Mouse (Mus musculus) heart, embryonic 14.5 days (tissue): Measurements from ENCODE around the gene Unc13b. TPM values are rescaled to one million over a fixed set of nuclear protein-coding genes. Genes with fewer than 3 reads are reported as not detected.

Experiments used
- ATAC-seq: fragments of 200-750 bp; cut with Nextera tagmentation; 2 replicates; pipeline ENCODE4 v1.8.0; 2017; ENCODE audit warnings: low read depth, moderate TSS enrichment; ENCODE audit not compliant: insufficient number of reproducible peaks, insufficient read depth, low FRiP score
- H3K27ac ChIP-seq, 2 experiments: fragments of 200-500 bp in 1 of 2; fragments of 300-500 bp in 1 of 2; sonication (generic) in 1 of 2; replicated peaks in 1 of 2; 2 replicates each; pipeline ENCODE4 v1.5.1; 2012 to 2014; ENCODE audit warnings: low read depth in 2 of 2, low read length in 2 of 2, control low read depth in 1 of 2, mild to moderate bottlenecking in 1 of 2, mixed read lengths in 1 of 2; ENCODE audit not compliant: control insufficient read depth in 1 of 2, insufficient read depth in 1 of 2
- H3K27me3 ChIP-seq: fragments of 300-500 bp; sonication (generic); 2 replicates; pipeline ENCODE4 v1.6.1; 2014; ENCODE audit warnings: mild to moderate bottlenecking, low read length, control low read depth; ENCODE audit not compliant: control insufficient read depth, insufficient read depth
- H3K36me3 ChIP-seq: fragments of 300-500 bp; sonication (generic); 2 replicates; pipeline ENCODE4 v1.6.1; 2014; ENCODE audit warnings: mild to moderate bottlenecking, control low read depth, low read length, mixed read lengths; ENCODE audit not compliant: control insufficient read depth, insufficient read depth
- H3K4me1 ChIP-seq, 2 experiments: fragments of 200-500 bp in 1 of 2; fragments of 300-500 bp in 1 of 2; sonication (generic) in 1 of 2; 2 replicates each; pipeline ENCODE4 v1.6.1; 2012 to 2014; ENCODE audit warnings: low read length in 2 of 2, control low read depth in 1 of 2, mixed read lengths in 1 of 2; ENCODE audit not compliant: control insufficient read depth in 2 of 2, insufficient read depth in 2 of 2
- H3K4me2 ChIP-seq: fragments of 300-500 bp; sonication (generic); 2 replicates; pipeline ENCODE4 v1.6.1; 2014; ENCODE audit warnings: mild to moderate bottlenecking, low read length
- H3K4me3 ChIP-seq, 2 experiments: fragments of 200-500 bp in 1 of 2; fragments of 300-500 bp in 1 of 2; sonication (generic) in 1 of 2; 2 replicates each; pipeline ENCODE4 v1.5.1; 2012 to 2014; ENCODE audit warnings: low read length in 2 of 2, mild to moderate bottlenecking in 2 of 2, control low read depth in 1 of 2, low read depth in 1 of 2, moderate library complexity in 1 of 2; ENCODE audit not compliant: control insufficient read depth in 1 of 2, insufficient read depth in 1 of 2
- H3K9ac ChIP-seq: fragments of 300-500 bp; sonication (generic); 2 replicates; pipeline ENCODE4 v1.6.1; 2014; ENCODE audit warnings: mild to moderate bottlenecking, low read length
- H3K9me3 ChIP-seq: fragments of 300-500 bp; sonication (generic); 2 replicates; pipeline ENCODE4 v1.6.1; 2016; ENCODE audit warnings: low read length, control low read depth; ENCODE audit not compliant: control insufficient read depth
- WGBS: fragments of 180-500 bp; shearing (Covaris S2); extraction: QIAGEN DNeasy Blood & Tissue Kit; methylation state at CpG from one replicate; pipeline ENCODE4 v1.1.7; 2014; 5-methylcytosine and 5-hydroxymethylcytosine counted together
- polyA plus RNA-seq: library from polyadenylated mRNA; unstranded; fragments of >200 nt; fragmentation: Nextera tagmentation; extraction: Ambion mirVana; gene quantifications from 2 replicates; pipeline ENCODE4 v1.2.1, GENCODE M21; 2014

Unc13b gene
- polyA plus RNA-seq, 1 experiment from 2014 or later: 16.4 TPM

DNA sequence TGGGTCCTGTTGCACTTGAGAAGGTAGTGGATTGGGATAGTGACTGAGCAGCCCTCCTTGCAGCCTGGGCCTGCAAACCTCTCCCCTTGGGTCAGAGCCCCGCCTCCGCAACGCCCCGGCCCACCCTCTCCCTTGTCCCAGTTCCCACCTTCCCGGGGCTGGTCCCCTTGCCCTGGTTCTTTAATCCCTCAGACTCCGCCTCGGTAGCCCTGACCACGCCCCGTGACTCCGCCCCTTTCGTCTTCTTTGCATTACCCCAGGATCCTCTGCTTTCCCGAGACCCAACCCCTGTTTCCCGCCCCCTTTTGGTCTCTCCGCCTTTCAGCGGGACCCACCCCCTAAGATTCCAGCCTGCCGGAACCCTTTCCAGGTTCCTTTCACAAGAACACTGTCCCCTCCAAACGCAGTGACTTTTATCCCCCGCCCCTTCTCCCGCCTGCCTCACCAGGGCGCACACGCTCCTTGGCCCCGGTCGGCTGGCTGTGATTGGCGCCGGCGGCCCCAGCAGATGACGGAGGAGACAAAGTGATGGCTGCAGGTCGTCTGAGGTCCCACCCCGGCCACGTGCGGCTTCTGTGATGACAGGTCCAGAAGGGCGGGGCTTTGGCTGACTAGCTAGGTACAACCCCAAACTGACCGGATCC is 13.0 kb upstream of the Unc13b start, which contains the start of gene Fam214b:
Gene Fam214b (minus strand): TSS at position 562 of the 644 bp plus-strand sequence.
- peak within 1 kb of the TSS; percentile 66 to 72 for H3K27ac ChIP-seq
- H3K4me2 ChIP-seq: peak within 1 kb of the TSS; percentile 78
- H3K4me1 ChIP-seq: peaks cover 9 to 21% of the 10 kb centered on the region in 2 experiments
- no peaks in the 10 kb centered on the region for H3K27me3 ChIP-seq
- H3K9ac ChIP-seq: peak within 1 kb of the TSS; percentile 67
- H3K36me3 ChIP-seq: no peaks in the 10 kb centered on the region
- H3K4me3 ChIP-seq: peak within 1 kb of the TSS; percentile 57 to 79
- no peaks in the 10 kb centered on the region for H3K9me3 ChIP-seq
- 1% methylated on average over 33 of the region's 33 CpGs for WGBS
- peak; percentile 89 for ATAC-seq

DNA sequence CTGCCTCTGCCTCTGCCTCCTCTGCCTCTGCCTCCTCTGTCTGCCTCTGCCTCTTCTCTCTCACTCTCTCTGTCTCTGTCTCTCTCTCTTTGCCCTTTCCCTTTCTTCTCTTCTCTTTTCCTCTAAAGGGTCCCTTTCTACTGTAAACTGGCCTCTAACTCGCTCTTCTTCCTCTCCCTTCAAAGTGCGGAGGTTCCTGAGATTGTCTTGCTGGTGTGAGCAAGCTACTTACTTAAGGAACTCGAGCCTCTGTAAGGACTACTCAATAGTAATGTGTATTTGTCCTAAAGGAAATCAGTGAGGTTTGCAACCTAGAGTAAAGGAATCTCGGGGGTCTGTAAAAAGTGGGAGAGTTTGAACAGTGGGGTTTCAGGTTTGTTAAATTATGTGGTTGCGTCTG is 12.1 kb upstream of the Unc13b start:
- H3K27ac ChIP-seq: no peak overlapping the region
- no peaks in the 10 kb centered on the region for H3K36me3 ChIP-seq
- H3K4me1 ChIP-seq: peaks cover 7 to 21% of the 10 kb centered on the region in 2 experiments
- no peak for ATAC-seq
- no peak overlapping the region for H3K4me3 ChIP-seq
- no peak overlapping the region for H3K9ac ChIP-seq
- H3K27me3 ChIP-seq: no peaks in the 10 kb centered on the region
- H3K9me3 ChIP-seq: no peaks in the 10 kb centered on the region
- peak overlapping the region; percentile 78; the same call in 1 of the 2 replicates for H3K4me2 ChIP-seq
- WGBS: 57% methylated on average over 5 of the region's 5 CpGs

DNA sequence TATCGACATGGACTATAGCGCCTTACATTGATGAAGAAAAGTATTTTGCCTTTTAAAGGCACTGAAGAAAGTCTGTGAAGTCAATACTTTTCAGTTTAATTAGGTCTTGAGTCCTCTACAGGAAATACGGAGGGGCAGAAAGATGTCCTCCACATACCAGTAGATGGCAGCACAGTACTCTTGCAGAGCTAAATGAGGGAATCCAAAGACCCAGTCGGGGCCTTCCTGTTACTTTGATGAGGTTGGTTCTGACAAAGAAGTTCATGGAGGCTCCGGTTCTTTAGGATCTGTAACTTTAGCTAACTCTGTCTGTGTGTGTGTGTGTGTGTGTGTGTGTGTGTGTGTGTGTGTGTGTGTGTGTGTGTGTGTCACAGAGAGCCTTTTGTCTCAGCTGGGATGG is 11.5 kb upstream of the Unc13b start:
- H3K4me2 ChIP-seq: 0 out of 2 replicates have a peak overlapping the region, but pooled peaks have one; percentile 78
- no peaks in the 10 kb centered on the region for H3K9me3 ChIP-seq
- peak overlapping the region; percentile 25; the same call in 1 of the 2 replicates for H3K9ac ChIP-seq
- ATAC-seq: no peak
- no peak overlapping the region for H3K4me3 ChIP-seq
- peaks cover 7 to 21% of the 10 kb centered on the region in 2 experiments for H3K4me1 ChIP-seq
- 9% methylated on average over 5 of the region's 5 CpGs for WGBS
- H3K27me3 ChIP-seq: no peaks in the 10 kb centered on the region
- no peaks in the 10 kb centered on the region for H3K36me3 ChIP-seq
- no peak overlapping the region for H3K27ac ChIP-seq

- H3K36me3 ChIP-seq: no peaks in the 10 kb centered on the region
- ATAC-seq: no peak
- H3K4me2 ChIP-seq: no peak overlapping the region
- no peak overlapping the region for H3K27ac ChIP-seq
- no peaks in the 10 kb centered on the region for H3K9me3 ChIP-seq
- no peaks in the 10 kb centered on the region for H3K4me1 ChIP-seq
- H3K27me3 ChIP-seq: no peaks in the 10 kb centered on the region
- no peak overlapping the region for H3K9ac ChIP-seq
- no peak overlapping the region for H3K4me3 ChIP-seq
- WGBS: 6% methylated on average over 4 of the region's 4 CpGs
Measured at GRCm38 (mm10) chr4:43052627-43053026, 6.1 kb upstream of the Unc13b start.

DNA sequence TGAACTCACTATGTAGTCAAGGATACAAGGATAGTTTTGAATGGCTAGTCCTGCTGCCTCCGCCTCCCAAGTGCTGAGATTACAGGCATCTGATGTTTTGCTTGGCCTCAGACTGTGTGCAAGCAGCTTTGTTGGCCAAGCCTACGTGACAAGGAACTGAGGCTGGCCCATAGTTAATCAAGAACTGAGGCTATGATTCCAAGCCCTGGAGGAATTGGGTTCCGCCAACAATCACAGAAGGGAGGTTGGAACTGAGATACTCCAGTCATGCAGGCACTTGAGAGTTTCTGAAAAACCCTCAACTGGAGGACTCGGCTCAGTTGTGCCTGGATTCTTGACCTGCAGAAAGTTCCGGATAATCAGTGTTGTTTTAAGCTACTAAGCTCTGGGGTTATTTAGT is 1.1 kb upstream of the Unc13b start:
- WGBS: 77% methylated on average over 5 of the region's 5 CpGs
- peaks cover 0 to 20% of the 10 kb centered on the region in 2 experiments; a peak in 2 of 4 replicates for H3K4me1 ChIP-seq
- ATAC-seq: no peak
- H3K27me3 ChIP-seq: no peaks in the 10 kb centered on the region
- no peak overlapping the region for H3K4me3 ChIP-seq
- no peak overlapping the region for H3K27ac ChIP-seq
- no peak overlapping the region for H3K9ac ChIP-seq
- no peak overlapping the region for H3K4me2 ChIP-seq
- no peaks in the 10 kb centered on the region for H3K36me3 ChIP-seq
- H3K9me3 ChIP-seq: no peaks in the 10 kb centered on the region

DNA sequence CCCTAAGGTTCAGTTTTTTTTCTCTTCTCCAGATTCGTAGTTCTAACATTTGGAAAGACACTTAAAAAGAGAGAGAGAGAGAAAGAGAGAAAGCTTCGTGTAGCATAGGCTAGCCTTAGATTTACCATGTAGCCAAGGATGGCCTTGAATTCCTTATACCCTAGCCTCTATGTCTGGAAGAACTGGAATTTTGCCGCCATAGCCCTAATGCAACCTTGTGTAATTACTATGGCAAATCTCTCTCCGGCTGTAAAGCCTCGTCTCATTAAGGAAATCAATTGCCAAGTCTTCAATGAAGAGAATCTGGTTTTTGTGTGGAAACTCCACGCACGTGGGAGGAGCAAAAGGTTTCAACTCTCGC is 381 bp upstream of the Unc13b start:
- Histone ChIP-seq H3K27ac (no peak overlapping the region; a peak in 1 of 4 replicates), H3K4me1 (peaks cover 0 to 24% of the 10 kb centered on the region in 2 experiments; a peak in 2 of 4 replicates), H3K4me2 (peak overlapping the region; percentile 78), H3K4me3 (peak overlapping the region; percentile 74 to 76), H3K9ac (no peak overlapping the region), H3K9me3 (no peaks in the 10 kb centered on the region), H3K27me3 (no peaks in the 10 kb centered on the region), H3K36me3 (no peaks in the 10 kb centered on the region)
- ATAC-seq: no peak
- 19% methylated on average over 8 of the region's 8 CpGs for WGBS

DNA sequence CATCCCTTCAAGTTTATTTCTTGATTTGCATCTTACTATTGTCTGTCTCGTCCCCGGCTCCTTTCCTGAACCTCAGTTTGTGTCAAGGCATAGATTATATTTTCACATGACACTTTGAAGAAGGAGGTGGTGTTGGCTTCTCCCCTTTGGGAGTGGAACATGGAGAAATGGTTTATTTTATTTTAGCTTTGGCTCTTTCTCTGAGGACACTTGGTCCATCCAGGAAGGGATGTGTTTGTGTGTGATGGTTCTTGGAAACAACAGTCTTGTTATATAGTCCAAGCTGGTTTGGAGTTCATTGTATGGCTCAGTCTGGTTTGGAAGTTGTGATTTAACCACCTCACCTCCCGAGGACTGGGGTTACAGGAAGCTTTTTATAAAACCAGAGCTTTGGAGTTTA is 944 bp downstream of the Unc13b start:
- 40% methylated on average over 3 of the region's 3 CpGs for WGBS
- Histone ChIP-seq H3K27me3 (no peaks in the 10 kb centered on the region), H3K36me3 (no peaks in the 10 kb centered on the region), H3K4me3 (peak overlapping the region; percentile 74 to 76), H3K27ac (0 out of 4 replicates have a peak overlapping the region, but pooled peaks of 1 of the 2 experiments have one; percentile 15), H3K4me1 (peaks cover 0 to 24% of the 10 kb centered on the region in 2 experiments; a peak in 2 of 4 replicates), H3K4me2 (peak overlapping the region; percentile 78), H3K9ac (peak overlapping the region; percentile 86), H3K9me3 (no peaks in the 10 kb centered on the region)
- ATAC-seq: no peak
